Mouse (Mus musculus) CH12.LX (cell line): ENCODE data around the gene Adora3. TPM values are rescaled to one million over a fixed set of nuclear protein-coding genes. Genes with fewer than 3 reads are reported as not detected.

ENCODE experiments used
- DNase-seq: peaks from one replicate; pipeline ENCODE4 v3.0.0-alpha.2; 2013; ENCODE audit errors: extremely low read depth
- H3K27ac ChIP-seq: 2 replicates; pipeline ENCODE4 v1.5.1; 2012; ENCODE audit warnings: low read depth, mild to moderate bottlenecking, control low read depth, moderate library complexity; ENCODE audit not compliant: insufficient read depth
- H3K27me3 ChIP-seq: replicated peaks from 2 replicates; pipeline ENCODE3; 2012; ENCODE audit warnings: inconsistent platforms
- H3K36me3 ChIP-seq, 2 experiments: replicated peaks in 1 of 2; 2 replicates each; pipeline versions ENCODE3 to v1.6.1; 2012; ENCODE audit warnings: inconsistent platforms in 1 of 2, low read length in 1 of 2, mild to moderate bottlenecking in 1 of 2, mixed read lengths in 1 of 2, moderate library complexity in 1 of 2; ENCODE audit not compliant: control insufficient read depth in 1 of 2, insufficient read depth in 1 of 2
- H3K4me1 ChIP-seq, 2 experiments: 2 replicates each; pipeline ENCODE4 v1.6.1; 2012; ENCODE audit warnings: inconsistent platforms in 1 of 2, moderate library complexity in 1 of 2; ENCODE audit not compliant: insufficient read depth in 2 of 2, control insufficient read depth in 1 of 2
- H3K4me2 ChIP-seq: 2 replicates; pipeline ENCODE4 v1.6.1; 2012; ENCODE audit warnings: low read depth, mild to moderate bottlenecking, control low read depth; ENCODE audit not compliant: poor library complexity, insufficient read depth, severe bottlenecking
- H3K4me3 ChIP-seq, 3 experiments: fragments of 150-350 bp in 1 of 3; sonication (generic) in 1 of 3; replicated peaks in 1 of 3; 2 replicates each; pipeline versions ENCODE3 to v1.5.1; 2011 to 2012; ENCODE audit warnings: low read depth in 2 of 3, low read length in 2 of 3, mild to moderate bottlenecking in 2 of 3, moderate library complexity in 2 of 3, control low read depth in 1 of 3, improper control_type of control experiment in 1 of 3, inconsistent platforms in 1 of 3, mixed read lengths in 1 of 3; ENCODE audit not compliant: poor library complexity in 1 of 3
- H3K79me2 ChIP-seq: replicated peaks from 2 replicates; pipeline ENCODE4 v1.6.1; 2012; ENCODE audit warnings: mild to moderate bottlenecking, moderate library complexity; ENCODE audit not compliant: control insufficient read depth, poor library complexity, insufficient read depth, severe bottlenecking; ENCODE audit errors: extremely low read depth
- H3K9ac ChIP-seq: 2 replicates; pipeline ENCODE4 v1.6.1; 2012; ENCODE audit warnings: low read depth, mild to moderate bottlenecking, control low read depth, moderate library complexity; ENCODE audit not compliant: insufficient read depth
- H3K9me3 ChIP-seq: replicated peaks from 2 replicates; pipeline ENCODE3; 2012; ENCODE audit warnings: low read length, inconsistent platforms, mixed read lengths
- BHLHE40 ChIP-seq: IDR thresholded peaks from 2 replicates; pipeline ENCODE4 v1.6.1; 2011; ENCODE audit warnings: mild to moderate bottlenecking, low read depth, low read length, improper control_type of control experiment
- CHD1 ChIP-seq: IDR thresholded peaks from 2 replicates; pipeline ENCODE4 v1.6.1; 2012; ENCODE audit warnings: low read depth, low read length, improper control_type of control experiment, inconsistent platforms
- CHD2 ChIP-seq: IDR thresholded peaks from 2 replicates; pipeline ENCODE4 v1.6.1; 2011; ENCODE audit warnings: low read length, improper control_type of control experiment
- CTCF ChIP-seq, 2 experiments: IDR thresholded peaks in 1 of 2; conservative IDR thresholded peaks in 1 of 2; 2 replicates each; pipeline ENCODE4 v1.5.1; 2011 to 2012; ENCODE audit warnings: low read depth in 2 of 2, low read length in 2 of 2, improper control_type of control experiment in 1 of 2, inconsistent platforms in 1 of 2, mild to moderate bottlenecking in 1 of 2, moderate library complexity in 1 of 2
- E2F4 ChIP-seq: IDR thresholded peaks from 2 replicates; pipeline ENCODE4 v1.6.1; 2011; ENCODE audit warnings: low read depth, low read length, improper control_type of control experiment; ENCODE audit not compliant: insufficient replicate concordance
- ELF1 ChIP-seq: IDR thresholded peaks from 2 replicates; pipeline ENCODE4 v1.6.1; 2014; ENCODE audit warnings: low read depth, mild to moderate bottlenecking, inconsistent platforms, low read length, improper control_type of control experiment
- EP300 ChIP-seq: IDR thresholded peaks from 2 replicates; pipeline ENCODE4 v1.6.1; 2011; ENCODE audit warnings: low read length, improper control_type of control experiment
- ETS1 ChIP-seq: conservative IDR thresholded peaks from 2 replicates; pipeline ENCODE4 v1.6.1; 2012; ENCODE audit warnings: low read depth, mild to moderate bottlenecking, inconsistent platforms, low read length, improper control_type of control experiment, moderate library complexity
- GABPA ChIP-seq: IDR thresholded peaks from 2 replicates; pipeline ENCODE4 v1.6.1; 2012; ENCODE audit warnings: low read depth, low read length, improper control_type of control experiment, inconsistent platforms; ENCODE audit not compliant: insufficient replicate concordance
- HCFC1 ChIP-seq: IDR thresholded peaks from 2 replicates; pipeline ENCODE4 v1.6.1; 2012; ENCODE audit warnings: low read depth, mild to moderate bottlenecking, inconsistent platforms, low read length, improper control_type of control experiment
- IRF4 ChIP-seq: IDR thresholded peaks from 2 replicates; pipeline ENCODE4 v1.6.1; 2014; ENCODE audit warnings: low read depth, mild to moderate bottlenecking, inconsistent platforms, low read length, improper control_type of control experiment
- JUN ChIP-seq: IDR thresholded peaks from 2 replicates; pipeline ENCODE4 v1.6.1; 2011; ENCODE audit warnings: low read depth, mild to moderate bottlenecking, low read length, improper control_type of control experiment, moderate library complexity; ENCODE audit not compliant: insufficient read depth
- JUND ChIP-seq: conservative IDR thresholded peaks from 2 replicates; pipeline ENCODE4 v1.6.1; 2011; ENCODE audit warnings: low read depth, low read length, improper control_type of control experiment
- KAT2A ChIP-seq: IDR thresholded peaks from 2 replicates; pipeline ENCODE4 v1.6.1; 2012; ENCODE audit warnings: low read length, improper control_type of control experiment, inconsistent platforms; ENCODE audit not compliant: insufficient replicate concordance
- MAFK ChIP-seq: IDR thresholded peaks from 2 replicates; pipeline ENCODE4 v1.6.1; 2011; ENCODE audit warnings: low read length, improper control_type of control experiment; ENCODE audit not compliant: insufficient replicate concordance
- MAX ChIP-seq: IDR thresholded peaks from 2 replicates; pipeline ENCODE4 v1.6.1; 2011; ENCODE audit warnings: low read length, improper control_type of control experiment
- MAZ ChIP-seq: IDR thresholded peaks from 2 replicates; pipeline ENCODE4 v1.6.1; 2012; ENCODE audit warnings: low read depth, mild to moderate bottlenecking, inconsistent platforms, low read length, improper control_type of control experiment, moderate library complexity
- MEF2A ChIP-seq: IDR thresholded peaks from 2 replicates; pipeline ENCODE4 v1.6.1; 2014; ENCODE audit warnings: low read depth, mild to moderate bottlenecking, inconsistent platforms, low read length, improper control_type of control experiment, borderline replicate concordance
- MXI1 ChIP-seq: IDR thresholded peaks from 2 replicates; pipeline ENCODE4 v1.6.1; 2011; ENCODE audit warnings: mild to moderate bottlenecking, low read depth, low read length, improper control_type of control experiment
- MYC ChIP-seq: IDR thresholded peaks from 2 replicates; pipeline ENCODE4 v1.6.1; 2011; ENCODE audit warnings: low read depth, mild to moderate bottlenecking, improper control_type of control experiment, low read length
- NELFE ChIP-seq: IDR thresholded peaks from 2 replicates; pipeline ENCODE4 v1.6.1; 2011; ENCODE audit warnings: low read depth, low read length, improper control_type of control experiment
- NRF1 ChIP-seq: IDR thresholded peaks from 2 replicates; pipeline ENCODE4 v1.6.1; 2014; ENCODE audit warnings: low read depth, mild to moderate bottlenecking, inconsistent platforms, low read length, improper control_type of control experiment, moderate library complexity
- PAX5 ChIP-seq: IDR thresholded peaks from 2 replicates; pipeline ENCODE4 v1.6.1; 2012; ENCODE audit warnings: low read length, inconsistent platforms, mixed read lengths
- POLR2A ChIP-seq: IDR thresholded peaks from 2 replicates; pipeline ENCODE4 v1.6.1; 2011; ENCODE audit warnings: low read depth, mild to moderate bottlenecking, improper control_type of control experiment, low read length
- POLR2AphosphoS2 ChIP-seq: IDR thresholded peaks from 2 replicates; pipeline ENCODE4 v1.6.1; 2011; ENCODE audit warnings: low read depth, low read length, improper control_type of control experiment
- RAD21 ChIP-seq: IDR thresholded peaks from 2 replicates; pipeline ENCODE4 v1.6.1; 2011; ENCODE audit warnings: low read depth, mild to moderate bottlenecking, low read length, improper control_type of control experiment, moderate library complexity
- RCOR1 ChIP-seq: conservative IDR thresholded peaks from 2 replicates; pipeline ENCODE4 v1.6.1; 2012; ENCODE audit warnings: low read depth, mild to moderate bottlenecking, inconsistent platforms, low read length, improper control_type of control experiment
- SIN3A ChIP-seq: IDR thresholded peaks from 2 replicates; pipeline ENCODE4 v1.6.1; 2012; ENCODE audit warnings: low read length, improper control_type of control experiment, inconsistent platforms
- SMC3 ChIP-seq: IDR thresholded peaks from 2 replicates; pipeline ENCODE4 v1.6.1; 2011; ENCODE audit warnings: low read depth, low read length, improper control_type of control experiment
- TBP ChIP-seq: conservative IDR thresholded peaks from 2 replicates; pipeline ENCODE4 v1.6.1; 2011; ENCODE audit warnings: low read depth, low read length, improper control_type of control experiment
- TCF12 ChIP-seq: IDR thresholded peaks from 2 replicates; pipeline ENCODE4 v1.6.1; 2014; ENCODE audit warnings: low read depth, mild to moderate bottlenecking, inconsistent platforms, low read length, improper control_type of control experiment
- UBTF ChIP-seq: IDR thresholded peaks from 2 replicates; pipeline ENCODE4 v1.6.1; 2012; ENCODE audit warnings: low read depth, mild to moderate bottlenecking, inconsistent platforms, low read length, improper control_type of control experiment, moderate library complexity
- USF1 ChIP-seq: IDR thresholded peaks from 2 replicates; pipeline ENCODE4 v1.6.1; 2014; ENCODE audit warnings: low read depth, mild to moderate bottlenecking, inconsistent platforms, low read length, improper control_type of control experiment
- USF2 ChIP-seq: conservative IDR thresholded peaks from 2 replicates; pipeline ENCODE4 v1.6.1; 2011; ENCODE audit warnings: low read depth, low read length, improper control_type of control experiment
- ZC3H11A ChIP-seq: IDR thresholded peaks from 2 replicates; pipeline ENCODE4 v1.6.1; 2012; ENCODE audit warnings: low read depth, mild to moderate bottlenecking, inconsistent platforms, low read length, improper control_type of control experiment
- ZKSCAN1 ChIP-seq: IDR thresholded peaks from 2 replicates; pipeline ENCODE4 v1.6.1; 2012; ENCODE audit warnings: low read depth, inconsistent platforms, low read length, improper control_type of control experiment, borderline replicate concordance
- ZMIZ1 ChIP-seq: IDR thresholded peaks from 2 replicates; pipeline ENCODE4 v1.6.1; 2012; ENCODE audit warnings: low read depth, mild to moderate bottlenecking, inconsistent platforms, low read length, improper control_type of control experiment
- ZNF384 ChIP-seq: IDR thresholded peaks from 2 replicates; pipeline ENCODE4 v1.6.1; 2012; ENCODE audit warnings: low read depth, low read length, improper control_type of control experiment, inconsistent platforms
- dilution Hi-C: fragments of 300-500 bp; cut with MboI; formaldehyde crosslinking; loops from 2 replicates; pipeline ENCODE4 v1.14.3; 2020; ENCODE audit warnings: low sequenced_read_pairs; ENCODE audit not compliant: extremely low pct_unique_long_range_greater_than_20kb, extremely low pct_ligation_motif_present
- in situ Hi-C: fragments of 300-500 bp; cut with MboI; formaldehyde crosslinking; loops from 3 replicates; pipeline ENCODE4 v1.14.3; 2019; ENCODE audit warnings: low sequenced_read_pairs, low pct_ligation_motif_present, low pct_unique_long_range_greater_than_20kb, mixed read lengths
- polyA plus RNA-seq: library from polyadenylated mRNA; unstranded; fragments of >175 nt; gene quantifications from 2 replicates; pipeline ENCODE4 v1.2.1, GENCODE M21; 2012; ENCODE audit warnings: low read depth; ENCODE audit not compliant: insufficient read length
- total RNA-seq, 2 experiments: library from RNA; depleted of rRNA; stranded (reverse); fragments of 300-350 nt in 1 of 2; fragments of >200 nt in 1 of 2; gene quantifications; 2 replicates each; pipeline ENCODE4 v1.2.3; 2012 to 2014

Adora3 gene
- total and polyA plus RNA-seq, 3 experiments = 0.54 to 1.4 (median 1.1) TPM

DNA sequence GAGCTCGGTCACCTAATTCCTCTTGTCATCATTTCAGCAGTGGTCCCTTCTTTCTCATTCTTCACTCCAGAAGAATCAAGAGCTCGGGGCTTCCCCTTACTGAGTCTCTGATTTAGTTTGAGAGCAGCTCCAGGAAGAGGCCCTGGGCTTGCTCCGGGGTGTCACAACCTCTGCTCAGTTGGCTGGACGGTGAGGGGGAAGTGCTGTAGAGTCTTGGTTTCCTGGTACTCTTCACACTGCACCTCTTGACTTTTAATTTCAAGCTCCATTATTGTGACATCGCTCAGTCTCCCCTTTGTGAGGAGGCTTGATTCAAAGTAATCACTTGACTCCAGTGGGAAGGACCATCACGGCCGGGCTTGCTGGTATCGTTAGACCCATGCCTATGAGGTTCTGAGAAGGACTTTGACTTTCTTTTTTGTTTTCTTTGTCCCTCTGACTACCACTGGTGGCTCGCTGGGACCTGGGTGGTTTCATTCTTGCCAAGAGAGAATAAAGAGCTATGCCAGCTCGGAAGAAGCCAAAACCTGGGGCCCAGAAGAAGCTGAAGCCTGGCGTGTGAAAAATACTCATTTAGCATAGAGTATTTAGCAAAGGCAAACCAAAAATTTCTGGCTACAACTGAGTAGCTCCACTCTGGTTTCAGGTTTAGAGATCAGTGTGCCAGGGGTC, 40.0 kb downstream of the Adora3 start:
- H3K79me2 ChIP-seq = no peaks in the 10 kb centered on the region
- peaks cover 0 to 2% of the 10 kb centered on the region in 2 experiments for H3K36me3 ChIP-seq
- dilution Hi-C loops = loop anchor here (25.0 kb wide), 1 partner anchor 223 kb away; the partner anchor contains the start of gene Ddx20
- DNase-seq = peak; percentile 88
- peaks cover 16 to 65% of the 10 kb centered on the region in 2 experiments for H3K4me1 ChIP-seq
- in situ Hi-C loops = no loop called here
- peak overlapping the region; percentile 90 for H3K9ac ChIP-seq
- TF ChIP-seq MEF2A = peak; percentile 78; the same call in 1 of the 2 replicates
- no peak for TF ChIP-seq POLR2AphosphoS2
- TF ChIP-seq ETS1 = peak; percentile 67
- TF ChIP-seq ELF1 = peak; percentile 85
- TF ChIP-seq JUN = no peak
- no peak; the same call in 1 of the 2 replicates for TF ChIP-seq NRF1
- no peak for TF ChIP-seq USF1
- no peak for TF ChIP-seq ZKSCAN1
- TF ChIP-seq JUND = peak; percentile 42; the same call in 1 of the 2 replicates
- peak; percentile 55; the same call in 1 of the 2 replicates for TF ChIP-seq BHLHE40
- TF ChIP-seq POLR2A = peak; percentile 70
- TF ChIP-seq MXI1 = no peak
- TF ChIP-seq MYC = no peak
- TF ChIP-seq CHD2 = peak; percentile 72; the same call in 1 of the 2 replicates
- TF ChIP-seq MAFK = no peak
- TF ChIP-seq SMC3 = no peak
- TF ChIP-seq ZC3H11A = no peak
- no peak; the same call in none of the 2 replicates for TF ChIP-seq HCFC1
- no peak for TF ChIP-seq USF2
- TF ChIP-seq RAD21 = no peak; the same call in 1 of the 2 replicates
- TF ChIP-seq ZNF384 = no peak
- TF ChIP-seq TCF12 = peak; percentile 63; the same call in 1 of the 2 replicates
- no peak for TF ChIP-seq E2F4
- no peak for TF ChIP-seq UBTF
- TF ChIP-seq SIN3A = peak; percentile 38
- TF ChIP-seq NELFE = peak; percentile 65
- TF ChIP-seq CHD1 = no peak
- no peak for TF ChIP-seq KAT2A
- TF ChIP-seq PAX5 = no peak
- 0 out of 2 replicates have a peak, but pooled peaks have one; percentile 10 for TF ChIP-seq ZMIZ1
- TF ChIP-seq MAZ = peak; percentile 41; the same call in 1 of the 2 replicates
- TF ChIP-seq IRF4 = peak; percentile 86
- TF ChIP-seq GABPA = no peak
- no peak for TF ChIP-seq RCOR1
- peak; percentile 62; the same call in 1 of the 2 replicates for TF ChIP-seq EP300
- TF ChIP-seq TBP = peak; percentile 14; the same call in 1 of the 2 replicates
- no peak for TF ChIP-seq MAX
- no peak for TF ChIP-seq CTCF (conservative IDR thresholded peaks at IDR 0.05 in 1 of 2, IDR thresholded peaks at IDR 0.05 in 1 of 2; ENCODE audit: low read depth in 2 of 2, low read length in 2 of 2)
- peak overlapping the region; percentile 93 for H3K27ac ChIP-seq
- peak overlapping the region; percentile 97 for H3K4me2 ChIP-seq
- no peaks in the 10 kb centered on the region for H3K27me3 ChIP-seq
- no peaks in the 10 kb centered on the region for H3K9me3 ChIP-seq
- peak overlapping the region; percentile 29 to 44 (median 40) for H3K4me3 ChIP-seq
